Mouse (Mus musculus): ENCODE measurements around the gene Myo3b. TPM values are rescaled to one million over a fixed set of nuclear protein-coding genes. Genes with fewer than 3 reads are reported as not detected.

Gene Myo3b
- polyA plus RNA-seq, 1 experiment = not detected

GRCm38 (mm10) chr2:70339061-70339460 lies 300.1 kb downstream of the Myo3b start:
- peaks cover 9% of the 10 kb centered on the region; the same call in 1 of the 2 replicates for H3K4me1 ChIP-seq (ENCODE audit: control insufficient read depth, insufficient read depth, insufficient read length, low read length)
- 85% methylated on average over 7 of the region's 7 CpGs for WGBS
- 0 out of 2 replicates have a peak, but pooled peaks cover 5% of the 10 kb centered on the region for H3K27me3 ChIP-seq (ENCODE audit: control insufficient read depth, insufficient read depth, low read length)
- H3K36me3 ChIP-seq (ENCODE audit: control insufficient read depth, insufficient read depth, low read length) = no peaks in the 10 kb centered on the region
- H3K27ac ChIP-seq (ENCODE audit: insufficient read depth, low read depth, low read length) = no peak overlapping the region
- no peak overlapping the region for H3K4me3 ChIP-seq (ENCODE audit: low read depth, low read length)
- TF ChIP-seq CTCF (IDR thresholded peaks at IDR 0.05; ENCODE audit: extremely low read depth, insufficient read length, insufficient replicate concordance, low read depth, low read length) = no peak
- no peak for TF ChIP-seq POLR2A (IDR thresholded peaks at IDR 0.05; ENCODE audit: low read depth, low read length)

GRCm38 (mm10) chr2:70339501-70339900 lies 300.6 kb downstream of the Myo3b start:
- H3K36me3 ChIP-seq (ENCODE audit: control insufficient read depth, insufficient read depth, low read length) = no peaks in the 10 kb centered on the region
- TF ChIP-seq POLR2A (IDR thresholded peaks at IDR 0.05; ENCODE audit: low read depth, low read length) = no peak
- no peak for TF ChIP-seq CTCF (IDR thresholded peaks at IDR 0.05; ENCODE audit: extremely low read depth, insufficient read length, insufficient replicate concordance, low read depth, low read length)
- 73% methylated on average over 6 of the region's 6 CpGs for WGBS
- no peak overlapping the region for H3K4me3 ChIP-seq (ENCODE audit: low read depth, low read length)
- H3K27me3 ChIP-seq (ENCODE audit: control insufficient read depth, insufficient read depth, low read length) = 0 out of 2 replicates have a peak, but pooled peaks cover 5% of the 10 kb centered on the region
- H3K27ac ChIP-seq (ENCODE audit: insufficient read depth, low read depth, low read length) = no peak overlapping the region
- H3K4me1 ChIP-seq (ENCODE audit: control insufficient read depth, insufficient read depth, insufficient read length, low read length) = peaks cover 9% of the 10 kb centered on the region; the same call in 1 of the 2 replicates

GRCm38 (mm10) chr2:70340224-70340623 lies 301.3 kb downstream of the Myo3b start:
- no peaks in the 10 kb centered on the region for H3K36me3 ChIP-seq (ENCODE audit: control insufficient read depth, insufficient read depth, low read length)
- no peak overlapping the region for H3K27ac ChIP-seq (ENCODE audit: insufficient read depth, low read depth, low read length)
- H3K27me3 ChIP-seq (ENCODE audit: control insufficient read depth, insufficient read depth, low read length) = 0 out of 2 replicates have a peak, but pooled peaks cover 5% of the 10 kb centered on the region
- TF ChIP-seq CTCF (IDR thresholded peaks at IDR 0.05; ENCODE audit: extremely low read depth, insufficient read length, insufficient replicate concordance, low read depth, low read length) (no peak), POLR2A (IDR thresholded peaks at IDR 0.05; ENCODE audit: low read depth, low read length) (no peak)
- H3K4me1 ChIP-seq (ENCODE audit: control insufficient read depth, insufficient read depth, insufficient read length, low read length) = peaks cover 9% of the 10 kb centered on the region; the same call in 1 of the 2 replicates
- WGBS = 89% methylated on average over 8 of the region's 8 CpGs
- no peak overlapping the region for H3K4me3 ChIP-seq (ENCODE audit: low read depth, low read length)

GRCm38 (mm10) chr2:70345126-70345525 lies 306.2 kb downstream of the Myo3b start:
- Histone ChIP-seq H3K27ac (ENCODE audit: insufficient read depth, low read depth, low read length) (no peak overlapping the region), H3K36me3 (ENCODE audit: control insufficient read depth, insufficient read depth, low read length) (no peaks in the 10 kb centered on the region), H3K4me1 (ENCODE audit: control insufficient read depth, insufficient read depth, insufficient read length, low read length) (no peaks in the 10 kb centered on the region), H3K4me3 (ENCODE audit: low read depth, low read length) (no peak overlapping the region), H3K27me3 (ENCODE audit: control insufficient read depth, insufficient read depth, low read length) (no peaks in the 10 kb centered on the region)
- WGBS = 83% methylated on average over 8 of the region's 8 CpGs
- TF ChIP-seq CTCF (IDR thresholded peaks at IDR 0.05; ENCODE audit: extremely low read depth, insufficient read length, insufficient replicate concordance, low read depth, low read length) (no peak), POLR2A (IDR thresholded peaks at IDR 0.05; ENCODE audit: low read depth, low read length) (no peak)

- Histone ChIP-seq H3K4me1 (ENCODE audit: control insufficient read depth, insufficient read depth, insufficient read length, low read length) (no peaks in the 10 kb centered on the region), H3K4me3 (ENCODE audit: low read depth, low read length) (no peak overlapping the region), H3K27me3 (ENCODE audit: control insufficient read depth, insufficient read depth, low read length) (no peaks in the 10 kb centered on the region), H3K36me3 (ENCODE audit: control insufficient read depth, insufficient read depth, low read length) (no peaks in the 10 kb centered on the region), H3K27ac (ENCODE audit: insufficient read depth, low read depth, low read length) (no peak overlapping the region)
- no peak for TF ChIP-seq CTCF (IDR thresholded peaks at IDR 0.05; ENCODE audit: extremely low read depth, insufficient read length, insufficient replicate concordance, low read depth, low read length)
- no peak for TF ChIP-seq POLR2A (IDR thresholded peaks at IDR 0.05; ENCODE audit: low read depth, low read length)
- 0% methylated on average over 1 of the region's 1 CpGs for WGBS
These were observed 308.6 kb downstream of the Myo3b start for GRCm38 (mm10) chr2:70347511-70347910.

- no peak overlapping the region for H3K27ac ChIP-seq (ENCODE audit: insufficient read depth, low read depth, low read length)
- H3K27me3 ChIP-seq (ENCODE audit: control insufficient read depth, insufficient read depth, low read length) = no peaks in the 10 kb centered on the region
- no peak overlapping the region for H3K4me3 ChIP-seq (ENCODE audit: low read depth, low read length)
- TF ChIP-seq POLR2A (IDR thresholded peaks at IDR 0.05; ENCODE audit: low read depth, low read length) (no peak), CTCF (IDR thresholded peaks at IDR 0.05; ENCODE audit: extremely low read depth, insufficient read length, insufficient replicate concordance, low read depth, low read length) (no peak)
- H3K36me3 ChIP-seq (ENCODE audit: control insufficient read depth, insufficient read depth, low read length) = no peaks in the 10 kb centered on the region
- H3K4me1 ChIP-seq (ENCODE audit: control insufficient read depth, insufficient read depth, insufficient read length, low read length) = no peaks in the 10 kb centered on the region
- WGBS = 76% methylated on average over 11 of the region's 11 CpGs
These were observed 310.0 kb downstream of the Myo3b start for GRCm38 (mm10) chr2:70348793-70349553.

GRCm38 (mm10) chr2:70352435-70353165 lies 313.7 kb downstream of the Myo3b start:
- Histone ChIP-seq H3K36me3 (ENCODE audit: control insufficient read depth, insufficient read depth, low read length) (no peaks in the 10 kb centered on the region), H3K4me3 (ENCODE audit: low read depth, low read length) (no peak overlapping the region), H3K27ac (ENCODE audit: insufficient read depth, low read depth, low read length) (no peak overlapping the region), H3K4me1 (ENCODE audit: control insufficient read depth, insufficient read depth, insufficient read length, low read length) (no peaks in the 10 kb centered on the region), H3K27me3 (ENCODE audit: control insufficient read depth, insufficient read depth, low read length) (no peaks in the 10 kb centered on the region)
- 81% methylated on average over 10 of the region's 10 CpGs for WGBS
- no peak for TF ChIP-seq POLR2A (IDR thresholded peaks at IDR 0.05; ENCODE audit: low read depth, low read length)
- TF ChIP-seq CTCF (IDR thresholded peaks at IDR 0.05; ENCODE audit: extremely low read depth, insufficient read length, insufficient replicate concordance, low read depth, low read length) = no peak
